ENCODE assay signal across 25 mouse cellular contexts in the genomic region with DNA sequence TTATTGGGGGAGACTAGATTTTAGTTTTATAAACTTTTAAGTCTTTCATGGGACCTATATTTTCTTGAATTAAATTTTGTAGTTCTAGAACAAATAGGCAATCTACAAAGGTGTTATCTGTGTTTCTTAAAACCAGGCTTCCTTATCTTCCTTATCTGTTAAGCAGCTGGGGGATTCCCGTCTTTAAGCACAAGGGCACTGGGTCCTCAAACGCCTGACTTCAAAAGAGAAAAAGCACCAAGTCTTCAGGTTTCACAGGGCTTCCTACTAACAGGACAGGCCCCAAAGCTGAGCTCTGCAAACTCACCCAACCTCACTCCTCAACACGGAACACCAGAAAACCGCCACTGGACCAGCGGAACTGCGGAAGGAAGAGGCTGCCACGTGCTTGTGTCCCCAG. TPM values are rescaled to one million over a fixed set of nuclear protein-coding genes. Genes with fewer than 3 reads are reported as not detected.
A peak's percentile ranks its signal among the peaks of the same experiment; 100 is the strongest.
DNase-seq lines count a peak whose midpoint lies in the region; ATAC-seq and TF ChIP-seq lines count a peak whose summit lies in the region.
"Had no signal": no experiment of that assay in that cellular context is flagged by ENCODE, and none has a peak within 500 bp of the region (broad histone marks: within the 10 kb centered on the region; RNA-seq: fewer than 3 reads in every experiment).

No protein-coding gene starts in this region.

- peaks cover 30% of the 10 kb centered on the region for H3K36me3 ChIP-seq in liver, embryonic 14.5 days (replicated peaks; ENCODE audit: control insufficient read depth, insufficient read depth, low read depth)

- H3K9me3 ChIP-seq in liver, embryonic 14.5 days (ENCODE audit: control insufficient read depth, low read length), result no peaks in the 10 kb centered on the region
- H3K9me3 ChIP-seq: embryonic facial prominence, embryonic 15.5 days; liver, embryonic 15.5 days; midbrain, embryonic 12.5 days; neural tube, embryonic 15.5 days had no signal

- H3K27ac ChIP-seq in liver, embryonic 14.5 days, result no peak overlapping the region
- H3K27ac ChIP-seq: embryonic facial prominence, embryonic 15.5 days; heart, embryonic 13.5 days; hindbrain, postnatal 0 days; liver, embryonic 15.5 days; midbrain, embryonic 12.5 days; neural tube, embryonic 15.5 days; stomach, embryonic 15.5 days had no signal

- H3K9ac ChIP-seq in liver, embryonic 14.5 days (replicated peaks), result no peak overlapping the region
- H3K9ac ChIP-seq: embryonic facial prominence, embryonic 15.5 days; heart, embryonic 13.5 days; liver, embryonic 15.5 days; midbrain, embryonic 12.5 days; neural tube, embryonic 15.5 days; stomach, embryonic 15.5 days had no signal

- 35% methylated on average over 7 of the region's 7 CpGs for WGBS in liver, embryonic 14.5 days (ENCODE audit: insufficient replicate concordance)

- TF ChIP-seq CTCF in liver, embryonic 14.5 days (IDR thresholded peaks at IDR 0.05; ENCODE audit: low read depth), result no peak

- H3K27me3 ChIP-seq in liver, embryonic 14.5 days (ENCODE audit: control insufficient read depth, insufficient read depth, low read length), result no peaks in the 10 kb centered on the region
- H3K27me3 ChIP-seq: embryonic facial prominence, embryonic 15.5 days; heart, embryonic 13.5 days; liver, embryonic 15.5 days; midbrain, embryonic 12.5 days; neural tube, embryonic 15.5 days; stomach, embryonic 15.5 days had no signal

- peak; percentile 55 for TF ChIP-seq EP300 in liver, embryonic 14.5 days (IDR thresholded peaks at IDR 0.05; ENCODE audit: low read depth)

- peaks cover 0 to 4% of the 10 kb centered on the region in 2 experiments; a peak in 1 of 4 replicates for H3K4me1 ChIP-seq in liver, embryonic 14.5 days (replicated peaks; ENCODE audit: control insufficient read depth in 2 of 2, insufficient read depth in 2 of 2, low read length in 1 of 2)
- H3K4me1 ChIP-seq: embryonic facial prominence, embryonic 15.5 days; heart, embryonic 13.5 days; midbrain, embryonic 12.5 days; neural tube, embryonic 15.5 days; stomach, embryonic 15.5 days had no signal

- no peak overlapping the region for H3K4me3 ChIP-seq in liver, embryonic 14.5 days (ENCODE audit: insufficient read depth in 1 of 2, low read depth in 2 of 2, low read length in 2 of 2)
- H3K4me3 ChIP-seq: embryonic facial prominence, embryonic 15.5 days; heart, embryonic 13.5 days; liver, embryonic 15.5 days; midbrain, embryonic 12.5 days; neural tube, embryonic 15.5 days; stomach, embryonic 15.5 days had no signal

- no peak for ATAC-seq in liver, embryonic 14.5 days (ENCODE audit: insufficient read depth)
- ATAC-seq: forebrain, embryonic 14.5 days; hindbrain, postnatal 0 days had no signal

- no peak overlapping the region for H3K4me2 ChIP-seq in liver, embryonic 14.5 days (ENCODE audit: low read depth)
- H3K4me2 ChIP-seq: embryonic facial prominence, embryonic 15.5 days; heart, embryonic 13.5 days; liver, embryonic 15.5 days; midbrain, embryonic 12.5 days; neural tube, embryonic 15.5 days; stomach, embryonic 15.5 days had no signal

- DNase-seq in 416B (ENCODE audit: low read depth), result peak; percentile 10
- DNase-seq in CD4-positive helper T cell, adult 2 months (ENCODE audit: low read depth, low spot score), result peak; percentile 47
- DNase-seq in c-Kit-positive CD71-positive TER-119-positive erythroid progenitor cells, embryonic 14.5 days (ENCODE audit: low spot score), result peak; percentile 32
- DNase-seq in liver, embryonic 14.5 days (ENCODE audit: low read depth in 3 of 3, low spot score in 3 of 3), result peak in 1 of 3 experiments; percentile 24
- DNase-seq in frontal cortex, postnatal 14 days (ENCODE audit: low spot score in 2 of 2), result no peak
- DNase-seq in cerebellum, postnatal 36 days, result no peak
- DNase-seq in layer of hippocampus, adult 9-10 months (ENCODE audit: low spot score), result no peak
- DNase-seq: adrenal gland, postnatal 14 days; cerebellum, adult 8-10 months; gastrocnemius, postnatal 25 days; heart, adult 18-20 months; heart, postnatal 14 days; kidney, adult 18-20 months; kidney, postnatal 10 days; right cerebral cortex, adult 18-20 months; right cerebral cortex, postnatal 4 days; thymus, postnatal 25 days had no signal

RNA-seq across cellular contexts. Expression of gene Phyh, which starts 10.9 kb away (rescaled TPM):
- polyA plus RNA-seq in liver, embryonic 14.5 days (2012; rRNA removed), result 27.3 and 38.8 TPM in 2 replicates
- polyA plus RNA-seq in liver, embryonic 14.5 days (2014; fragmentation: Nextera tagmentation; extraction: Ambion mirVana), result 63.8 and 67.8 TPM in 2 replicates

RNA-seq across cellular contexts. Expression of gene Sephs1, which starts 26.6 kb away (rescaled TPM):
- 12.7 and 16.8 TPM in 2 replicates for polyA plus RNA-seq in liver, embryonic 14.5 days (2012; rRNA removed)
- 29.9 and 32.2 TPM in 2 replicates for polyA plus RNA-seq in liver, embryonic 14.5 days (2014; fragmentation: Nextera tagmentation; extraction: Ambion mirVana)

Comparison
In these comparisons a context has a peak if more than half of its experiments do, and no peak if none do; other contexts are left out.
1. DNase-seq: peak in 416B (single experiment), CD4-positive helper T cell, adult 2 months (single experiment) and c-Kit-positive CD71-positive TER-119-positive erythroid progenitor cells, embryonic 14.5 days (single experiment); none in frontal cortex, postnatal 14 days (0 of 2), cerebellum, postnatal 36 days (0 of 2) and layer of hippocampus, adult 9-10 months (single experiment).